In the genomic region with DNA sequence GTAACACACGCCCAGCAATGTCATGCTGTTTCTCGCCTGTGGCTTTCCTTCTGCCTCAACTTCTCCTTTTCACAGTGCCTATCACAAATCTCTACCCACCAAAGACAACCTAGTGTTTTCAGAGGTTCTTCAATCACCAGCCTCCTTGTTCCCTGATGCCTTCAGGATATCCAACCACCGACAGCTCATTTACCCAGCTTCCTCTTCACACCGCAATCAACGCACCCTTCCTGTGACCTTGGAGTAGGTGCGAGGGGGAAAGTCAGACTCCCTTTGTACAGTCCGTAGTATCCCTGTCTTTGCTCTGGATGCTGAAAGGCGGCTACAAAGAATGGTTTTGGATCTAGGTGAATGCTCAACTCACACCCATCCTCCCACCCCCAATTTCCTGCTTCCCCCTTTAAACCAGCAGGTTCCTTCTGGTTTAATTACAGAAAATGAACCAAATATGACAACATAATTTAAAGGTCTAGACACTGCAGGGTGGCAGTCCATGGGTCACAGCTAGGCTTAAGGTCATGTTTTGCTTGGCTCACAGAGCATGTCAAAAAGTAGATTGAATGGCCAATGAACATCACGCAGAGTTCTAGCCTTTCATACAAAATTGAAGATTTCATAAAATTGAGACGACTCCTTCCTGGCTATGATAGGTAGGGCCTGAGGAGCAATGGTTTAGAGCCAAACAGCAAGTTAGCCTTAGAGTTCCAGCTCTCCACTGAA, we compare ENCODE assay signal across 23 mouse cellular contexts. TPM values are rescaled to one million over a fixed set of nuclear protein-coding genes. Genes with fewer than 3 reads are reported as not detected.
A peak's percentile ranks its signal among the peaks of the same experiment; 100 is the strongest.
DNase-seq lines count a peak whose midpoint lies in the region; ATAC-seq and TF ChIP-seq lines count a peak whose summit lies in the region.
"Had no signal": no experiment of that assay in that cellular context is flagged by ENCODE, and none has a peak within 500 bp of the region (broad histone marks: within the 10 kb centered on the region; RNA-seq: fewer than 3 reads in every experiment).

No protein-coding gene starts in this region.

- H3K36me3 ChIP-seq in liver, adult 2 months (ENCODE audit: control insufficient read depth, insufficient read depth, low read length): no peaks in the 10 kb centered on the region
- 0 out of 2 replicates have a peak, but pooled peaks cover 2% of the 10 kb centered on the region for H3K36me3 ChIP-seq in stomach, postnatal 0 days (ENCODE audit: control insufficient read depth, insufficient read depth, low read length)
- H3K36me3 ChIP-seq: heart, embryonic 15.5 days had no signal

- peak overlapping the region; percentile 73 for H3K9ac ChIP-seq in liver, adult 2 months (ENCODE audit: low read depth, low read length)
- no peak overlapping the region for H3K9ac ChIP-seq in stomach, postnatal 0 days (ENCODE audit: low read length)
- H3K9ac ChIP-seq: embryonic facial prominence, embryonic 12.5 days; heart, embryonic 15.5 days; limb, embryonic 13.5 days; neural tube, embryonic 13.5 days had no signal

- peak; percentile 71 for ATAC-seq in granulocyte monocyte progenitor cell, adult 5-6 weeks (replicated peaks; ENCODE audit: poor library complexity, severe bottlenecking)
- no peak for ATAC-seq in stomach, postnatal 0 days (ENCODE audit: low FRiP score, low TSS enrichment)
- no peak for ATAC-seq in frontal cortex, adult (ENCODE audit: low TSS enrichment)
- ATAC-seq: forebrain, embryonic 14.5 days; hindbrain, embryonic 16.5 days had no signal

- H3K4me2 ChIP-seq in stomach, postnatal 0 days (replicated peaks; ENCODE audit: low read depth): no peak overlapping the region
- H3K4me2 ChIP-seq: embryonic facial prominence, embryonic 12.5 days; heart, embryonic 15.5 days; limb, embryonic 13.5 days; midbrain, embryonic 11.5 days; neural tube, embryonic 13.5 days had no signal

- no peak for TF ChIP-seq EP300 in stomach, postnatal 0 days (optimal IDR thresholded peaks at IDR 0.05)

- peaks cover 39% of the 10 kb centered on the region for H3K4me1 ChIP-seq in liver, adult 2 months (ENCODE audit: control insufficient read depth, insufficient read depth, low read length)
- no peaks in the 10 kb centered on the region for H3K4me1 ChIP-seq in stomach, postnatal 0 days (replicated peaks; ENCODE audit: control insufficient read depth, insufficient read depth)

- no peaks in the 10 kb centered on the region for H3K9me3 ChIP-seq in stomach, postnatal 0 days (ENCODE audit: control insufficient read depth, low read length)
- H3K9me3 ChIP-seq: embryonic facial prominence, embryonic 12.5 days; heart, embryonic 15.5 days; limb, embryonic 13.5 days; neural tube, embryonic 13.5 days had no signal

- no peak for TF ChIP-seq POLR2A in liver, adult 2 months (IDR thresholded peaks at IDR 0.05; ENCODE audit: extremely low read depth, insufficient read depth, low read length)

- no peaks in the 10 kb centered on the region for H3K27me3 ChIP-seq in liver, adult 2 months (ENCODE audit: control insufficient read depth, insufficient read depth, low read length)
- H3K27me3 ChIP-seq in stomach, postnatal 0 days (ENCODE audit: control insufficient read depth, insufficient read depth, low read length): no peaks in the 10 kb centered on the region
- H3K27me3 ChIP-seq: embryonic facial prominence, embryonic 12.5 days; heart, embryonic 15.5 days; limb, embryonic 13.5 days; neural tube, embryonic 13.5 days; Patski had no signal

- H3K27ac ChIP-seq in liver, adult 2 months (replicated peaks; ENCODE audit: insufficient read depth, low read depth, low read length): peak overlapping the region; percentile 99
- H3K27ac ChIP-seq in stomach, postnatal 0 days (replicated peaks): 0 out of 2 replicates have a peak overlapping the region, but pooled peaks have one; percentile 8
- H3K27ac ChIP-seq: embryonic facial prominence, embryonic 12.5 days; heart, embryonic 15.5 days; limb, embryonic 13.5 days; neural tube, embryonic 13.5 days had no signal

- peak; percentile 92 for DNase-seq in liver, adult 2 months (ENCODE audit: extremely low read depth, low read depth, low spot score)
- DNase-seq in liver: no peak
- DNase-seq in R1 (ENCODE audit: low read depth, low spot score): peak; percentile 68
- no peak for DNase-seq in stomach, postnatal 0 days (ENCODE audit: low spot score)
- no peak for DNase-seq in yolk sac, embryonic 10.5 days (ENCODE audit: low spot score)
- DNase-seq: adrenal gland, postnatal 25 days; cerebellum, adult 2 months; gastrocnemius, postnatal 25 days; heart, postnatal 4 days; layer of hippocampus, postnatal 36 days; lung, adult 2 months; lung, postnatal 4 days had no signal

- H3K79me2 ChIP-seq in liver, adult 2 months (ENCODE audit: control insufficient read depth, insufficient read depth, low read length): peaks cover 42% of the 10 kb centered on the region

- TF ChIP-seq CTCF in liver, adult 2 months (IDR thresholded peaks at IDR 0.05; ENCODE audit: low read depth, low read length): no peak
- no peak for TF ChIP-seq CTCF in stomach, postnatal 0 days (IDR thresholded peaks at IDR 0.05; ENCODE audit: low read depth)

- 18% methylated on average over 10 of the region's 10 CpGs for WGBS in liver, adult 2 months
- WGBS in stomach, postnatal 0 days: 85% methylated on average over 10 of the region's 10 CpGs

- H3K4me3 ChIP-seq in liver, adult 2 months (ENCODE audit: insufficient read depth, low read depth, low read length): no peak overlapping the region
- no peak overlapping the region for H3K4me3 ChIP-seq in stomach, postnatal 0 days (ENCODE audit: low read depth, low read length)
- H3K4me3 ChIP-seq: embryonic facial prominence, embryonic 12.5 days; erythroblast, embryonic 14.5 days; heart, embryonic 15.5 days; limb, embryonic 13.5 days; neural tube, embryonic 13.5 days had no signal

RNA-seq across cellular contexts. Expression of gene Arid5b, which starts 14.4 kb away (rescaled TPM):
- 13.6 and 20.9 TPM in 2 replicates for total RNA-seq in liver, adult 2 months (2014; rRNA removed)
- 7.3 and 11.6 TPM in 2 replicates for polyA plus RNA-seq in liver, adult 2 months (2012; rRNA removed)
- total RNA-seq in granulocyte monocyte progenitor cell, adult 5-6 weeks (2014; fragmentation: Nextera tagmentation): 28.4 and 33.7 TPM in 2 replicates
- total RNA-seq in granulocyte monocyte progenitor cell, adult 5-6 weeks (2017): 14.1 and 14.8 TPM in 2 replicates
- 17.9 and 18.3 TPM in 2 replicates for polyA plus RNA-seq in stomach, postnatal 0 days (2015; fragmentation: Nextera tagmentation; extraction: Ambion mirVana)

Comparison
In these comparisons a context has a peak if more than half of its experiments do, and no peak if none do; other contexts are left out.
1. DNase-seq: peak in liver, adult 2 months (single experiment) and R1 (single experiment); none in liver (single experiment), stomach, postnatal 0 days (single experiment) and yolk sac, embryonic 10.5 days (single experiment).